Mouse (Mus musculus) v-Abl transformed pro-B cells (cell line): ENCODE results near the gene Hmgb1.

ENCODE experiments used
- in situ Hi-C, 2 experiments: fragments of 400-800 bp; cut with MboI; formaldehyde crosslinking; loops; one replicate each; pipeline ENCODE4 v1.15.1; 2025; ENCODE audit not compliant: unreplicated experiment in 2 of 2

The Hmgb1 gene

DNA sequence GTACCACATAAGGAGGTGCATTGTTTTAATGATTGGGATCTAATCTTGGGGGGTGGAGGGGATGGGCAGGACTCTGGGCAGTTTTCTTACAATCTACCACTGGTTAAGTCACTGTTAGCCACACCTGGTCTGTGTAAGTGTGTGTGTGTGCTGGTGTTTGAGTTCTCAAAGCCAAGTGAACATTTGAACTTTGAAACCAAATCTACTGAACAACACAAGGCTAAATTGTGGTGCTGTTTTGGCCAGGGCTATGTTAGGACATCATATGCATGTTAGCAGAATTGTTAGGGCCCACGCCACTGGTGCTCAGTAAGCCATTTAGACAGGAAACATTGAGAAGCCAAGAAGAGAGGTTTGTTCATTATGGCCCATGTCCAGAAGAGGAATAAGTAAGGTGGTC, 14.5 kb upstream of the Hmgb1 start:
- in situ Hi-C loops: loop anchor here in 1 of 2 experiments (25.0 kb wide), 1 partner anchor 386 kb away; no protein-coding TSS in a partner anchor

DNA sequence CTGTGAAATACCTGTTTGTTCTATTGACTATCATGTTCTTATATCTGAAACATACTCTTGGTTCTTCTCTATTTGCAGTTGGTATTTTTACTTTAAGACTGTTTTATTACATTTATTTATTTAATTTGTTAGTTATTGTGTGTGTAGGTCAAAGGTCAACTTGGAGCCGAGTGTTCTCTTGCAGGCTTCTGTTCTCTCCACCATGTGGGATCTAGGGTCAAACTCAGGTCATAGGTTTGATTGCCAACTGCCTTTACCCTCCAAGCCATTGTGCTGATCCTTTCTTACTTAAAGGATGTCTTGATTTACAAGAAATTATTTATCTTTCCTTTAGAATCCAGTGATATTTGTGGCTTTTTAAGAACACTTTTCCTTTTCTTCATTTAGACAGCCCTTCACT, 12.3 kb upstream of the Hmgb1 start:
- in situ Hi-C loops: loop anchor here in 1 of 2 experiments (25.0 kb wide), 1 partner anchor 384 kb away; no protein-coding TSS in a partner anchor

DNA sequence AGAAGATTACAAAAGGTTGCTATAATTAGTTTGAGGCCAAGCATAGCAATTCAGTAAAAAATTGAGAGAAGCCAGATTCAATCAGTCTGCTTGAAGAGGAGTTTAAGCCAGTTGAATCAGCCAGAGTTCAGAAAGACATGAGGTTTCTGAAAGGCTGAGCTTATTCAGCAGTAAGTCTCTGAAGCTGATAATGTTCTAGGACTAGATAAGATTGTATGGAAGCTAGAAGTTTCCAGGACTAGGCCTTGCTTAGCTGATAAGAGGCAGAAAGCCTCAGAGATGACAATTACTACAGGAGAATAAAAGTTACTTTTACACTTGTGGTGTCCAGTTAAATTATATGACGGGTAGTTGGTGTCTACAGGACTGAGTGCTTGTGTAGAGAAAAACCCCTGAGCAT, 5.9 kb upstream of the Hmgb1 start:
- in situ Hi-C loops: loop anchor here in 1 of 2 experiments (25.0 kb wide), 1 partner anchor 378 kb away; no protein-coding TSS in a partner anchor

DNA sequence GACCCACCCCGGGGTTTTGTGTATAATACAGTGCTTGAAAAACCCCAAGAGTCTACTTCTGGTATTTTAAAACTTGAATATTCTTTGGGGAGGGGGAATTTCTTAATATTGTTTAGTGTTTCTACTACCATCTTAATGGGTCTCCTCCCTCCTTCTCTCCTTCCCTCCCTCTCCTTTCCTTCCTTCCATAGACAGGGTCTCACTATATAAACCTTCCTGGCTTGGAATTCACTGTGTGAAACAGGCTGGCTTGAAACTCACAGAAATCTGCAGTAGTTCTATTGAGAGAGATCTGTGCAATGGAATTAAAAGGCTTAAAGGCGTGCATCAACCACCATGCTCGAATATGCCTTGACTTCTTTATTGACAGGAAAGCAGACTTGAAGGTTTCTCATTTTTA, 1.5 kb upstream of the Hmgb1 start:
- in situ Hi-C loops: loop anchor here in 1 of 2 experiments (25.0 kb wide), 1 partner anchor 374 kb away; no protein-coding TSS in a partner anchor

DNA sequence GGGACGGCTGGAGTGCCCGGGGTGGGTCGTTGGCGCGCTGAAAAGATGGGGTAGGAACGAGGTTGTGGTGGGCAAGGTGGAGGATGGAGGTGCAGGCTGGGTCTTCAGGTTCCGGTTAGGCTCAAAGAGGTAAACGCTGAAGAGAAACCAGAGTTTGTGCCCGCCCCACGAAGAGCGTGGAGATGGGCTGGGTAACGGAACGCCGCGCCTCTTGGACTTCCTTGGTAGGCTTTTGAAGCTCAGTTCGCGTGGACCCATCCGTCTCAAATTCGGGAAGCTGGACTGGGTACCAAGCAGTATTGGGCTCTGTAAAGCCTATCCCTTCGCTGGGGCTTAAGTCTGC, 526 bp upstream of the Hmgb1 start:
- in situ Hi-C loops: loop anchor here (5.0 to 25.0 kb wide), 6 partner anchors 68 to 378 kb away; no protein-coding TSS in a partner anchor

DNA sequence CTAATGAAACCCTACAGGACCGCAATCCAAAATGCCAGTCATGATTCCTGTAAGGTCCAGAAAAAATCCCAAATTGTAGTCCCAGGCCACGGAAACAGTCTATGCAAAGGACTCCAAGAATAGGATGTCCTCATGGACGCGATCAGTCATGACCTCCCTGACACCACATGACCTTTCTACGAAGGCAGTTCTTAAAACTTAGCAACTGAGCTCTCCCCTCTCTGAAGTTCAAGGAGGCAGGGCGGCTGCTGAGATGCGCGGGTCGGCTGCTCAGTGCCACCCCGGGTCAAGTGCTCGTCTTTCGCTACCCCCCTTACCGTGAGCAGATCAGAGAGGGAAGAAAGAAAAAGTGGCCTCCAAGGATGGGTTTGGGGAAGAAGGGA, 577 bp downstream of the Hmgb1 start:
- in situ Hi-C loops: loop anchor here (5.0 to 25.0 kb wide), 6 partner anchors 66 to 376 kb away; no protein-coding TSS in a partner anchor

DNA sequence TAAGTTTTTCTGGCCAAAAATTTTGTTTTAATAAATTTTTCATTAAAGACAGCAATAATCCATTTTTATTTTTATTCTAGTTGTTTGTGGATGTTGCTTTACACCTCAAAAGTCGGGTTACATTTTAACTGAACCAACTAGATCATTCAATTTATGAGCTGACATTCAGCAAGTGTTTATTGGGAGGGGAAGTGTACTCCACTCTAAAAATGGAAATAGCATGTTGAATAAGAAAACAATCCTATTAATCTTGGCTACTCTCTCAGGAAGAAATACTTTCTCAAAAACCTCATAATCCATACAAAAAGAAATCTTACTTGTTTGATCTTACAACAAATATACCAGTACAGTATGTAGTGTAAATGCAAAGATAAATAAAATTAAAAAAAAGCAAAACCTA, 1.2 kb downstream of the Hmgb1 start:
- in situ Hi-C loops: loop anchor here (5.0 to 25.0 kb wide), 6 partner anchors 66 to 376 kb away; no protein-coding TSS in a partner anchor

DNA sequence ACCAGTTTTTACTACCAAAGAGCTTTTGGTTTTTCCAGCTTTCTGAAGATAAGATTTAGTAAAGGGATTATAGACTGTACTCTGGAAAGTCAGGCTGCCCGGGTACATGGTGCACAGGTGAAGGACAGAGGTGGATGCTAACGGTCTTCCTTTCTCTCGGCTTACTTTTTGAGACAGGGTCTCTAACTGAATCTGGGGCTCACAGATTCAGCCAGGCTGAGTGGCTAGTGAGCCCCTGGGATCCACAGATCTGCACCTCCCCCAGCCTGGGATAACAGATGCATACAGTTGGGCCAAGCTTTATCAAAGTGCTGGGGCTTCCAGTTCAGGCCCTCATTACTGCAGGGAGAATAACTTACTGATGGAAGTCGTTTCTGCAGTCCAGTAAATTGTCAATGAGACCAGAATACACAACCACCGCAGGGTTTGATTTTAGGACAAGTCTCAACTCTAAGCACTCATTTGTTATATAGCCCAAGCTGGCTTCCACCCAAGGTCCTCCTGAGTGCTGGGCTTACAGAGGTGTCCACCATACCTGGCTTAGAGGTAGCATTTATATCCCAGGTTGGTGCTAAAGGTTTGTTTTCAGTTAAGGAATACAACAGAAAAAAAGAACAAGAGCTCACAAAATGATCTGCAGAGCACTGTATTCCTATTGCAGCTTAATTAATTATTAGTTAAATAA, 2.0 kb downstream of the Hmgb1 start:
- in situ Hi-C loops: loop anchor here (5.0 to 25.0 kb wide), 6 partner anchors 65 to 375 kb away; no protein-coding TSS in a partner anchor

DNA sequence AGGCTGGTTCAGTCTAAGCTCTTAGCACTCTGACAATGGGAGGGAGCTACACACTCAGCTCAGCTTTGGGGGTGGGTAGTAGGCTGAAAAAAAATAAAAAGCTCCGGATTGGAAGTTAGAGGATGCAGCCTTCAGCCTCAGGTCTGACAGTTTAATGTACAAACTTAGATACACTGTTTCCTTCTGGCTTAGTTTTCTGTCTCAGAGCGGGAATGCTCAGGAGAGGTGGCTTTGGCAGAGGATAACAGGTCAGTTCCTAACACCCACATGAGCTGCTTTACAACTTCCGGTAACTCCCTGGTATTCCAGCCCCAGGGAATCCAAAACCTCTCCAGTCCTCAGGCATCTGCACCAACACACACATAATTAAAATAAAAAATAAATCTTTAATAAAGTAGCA, 4.5 kb downstream of the Hmgb1 start:
- in situ Hi-C loops: loop anchor here (5.0 to 25.0 kb wide), 6 partner anchors 63 to 373 kb away; no protein-coding TSS in a partner anchor

DNA sequence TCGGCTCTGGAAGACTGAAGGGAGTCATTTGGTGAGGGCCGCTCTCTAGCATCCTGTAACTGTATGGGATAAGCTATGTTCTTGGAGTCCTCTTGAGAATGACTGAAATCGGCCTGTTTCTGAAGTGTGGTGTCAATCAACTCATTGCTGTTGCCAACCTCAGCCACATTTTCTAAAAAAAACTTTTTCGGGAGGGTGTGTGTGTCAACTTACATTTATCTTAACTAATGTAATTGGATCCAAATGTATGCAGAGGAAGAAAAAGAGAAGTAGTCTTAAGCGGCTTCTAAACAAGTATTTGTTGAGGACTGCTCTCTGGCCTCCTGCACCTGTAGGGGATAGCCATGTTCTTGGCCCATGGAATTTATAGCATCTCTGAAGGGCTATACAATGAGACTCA, 6.2 kb downstream of the Hmgb1 start:
- in situ Hi-C loops: loop anchor here in 1 of 2 experiments (25.0 kb wide), 1 partner anchor 366 kb away; no protein-coding TSS in a partner anchor

DNA sequence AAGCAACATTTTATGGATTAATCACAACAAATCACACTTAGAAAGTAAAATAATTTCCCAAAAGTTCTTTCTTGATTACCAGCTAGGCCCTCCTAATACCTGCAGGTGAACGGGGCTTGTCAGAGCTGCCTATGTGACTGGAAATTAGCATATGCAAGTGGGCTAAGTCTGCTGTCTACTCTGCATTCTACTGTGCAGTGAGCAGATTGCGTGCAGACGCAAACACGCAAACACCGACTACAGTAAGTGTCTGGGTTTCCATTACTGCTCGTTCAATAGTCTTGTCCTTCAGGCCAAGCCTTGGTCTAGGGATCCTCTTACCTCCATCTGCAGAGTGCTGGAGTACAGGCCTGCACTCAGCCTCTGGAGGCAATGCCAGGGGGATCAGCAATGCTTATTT, 8.6 kb downstream of the Hmgb1 start:
- in situ Hi-C loops: loop anchor here in 1 of 2 experiments (25.0 kb wide), 1 partner anchor 363 kb away; no protein-coding TSS in a partner anchor

DNA sequence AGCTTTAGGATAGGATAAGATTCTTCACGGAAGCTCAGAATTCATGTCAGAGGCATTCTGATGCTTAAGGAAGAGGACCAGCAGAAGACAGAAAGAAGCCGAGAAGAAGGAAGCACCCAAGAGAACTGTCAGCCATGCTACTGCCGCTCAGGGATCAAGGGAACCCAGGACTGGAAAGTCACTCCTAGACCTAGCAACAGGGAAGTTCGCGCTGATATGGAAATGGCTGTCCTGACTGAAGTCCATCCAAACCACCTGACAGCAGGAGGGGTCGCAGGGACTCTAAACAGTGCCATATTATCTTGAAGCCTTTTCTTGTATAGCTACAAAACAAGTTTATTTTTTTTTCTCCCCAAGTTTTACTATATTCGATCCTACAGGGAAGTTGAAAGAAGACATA, 9.8 kb downstream of the Hmgb1 start:
- in situ Hi-C loops: no loop called here

DNA sequence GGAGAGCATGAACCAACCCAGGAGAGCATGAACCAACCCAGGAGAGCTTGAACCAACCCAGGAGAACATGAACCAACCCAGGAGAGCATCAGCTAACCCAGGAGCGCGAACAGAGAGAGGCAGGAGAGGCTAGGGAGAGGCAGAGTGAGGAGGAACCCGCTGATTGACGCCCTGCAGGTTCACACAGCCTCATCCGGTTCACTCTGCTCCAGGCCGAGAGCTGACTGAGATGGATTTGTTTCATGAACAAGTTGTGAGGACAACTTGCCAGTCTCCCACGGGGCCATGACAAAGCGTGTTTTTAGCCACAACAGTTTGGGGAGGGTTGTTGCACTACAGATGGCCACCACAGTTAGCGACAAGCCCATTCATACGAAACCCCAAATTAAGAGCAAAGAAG, 12.0 kb downstream of the Hmgb1 start:
- in situ Hi-C loops: no loop called here

DNA sequence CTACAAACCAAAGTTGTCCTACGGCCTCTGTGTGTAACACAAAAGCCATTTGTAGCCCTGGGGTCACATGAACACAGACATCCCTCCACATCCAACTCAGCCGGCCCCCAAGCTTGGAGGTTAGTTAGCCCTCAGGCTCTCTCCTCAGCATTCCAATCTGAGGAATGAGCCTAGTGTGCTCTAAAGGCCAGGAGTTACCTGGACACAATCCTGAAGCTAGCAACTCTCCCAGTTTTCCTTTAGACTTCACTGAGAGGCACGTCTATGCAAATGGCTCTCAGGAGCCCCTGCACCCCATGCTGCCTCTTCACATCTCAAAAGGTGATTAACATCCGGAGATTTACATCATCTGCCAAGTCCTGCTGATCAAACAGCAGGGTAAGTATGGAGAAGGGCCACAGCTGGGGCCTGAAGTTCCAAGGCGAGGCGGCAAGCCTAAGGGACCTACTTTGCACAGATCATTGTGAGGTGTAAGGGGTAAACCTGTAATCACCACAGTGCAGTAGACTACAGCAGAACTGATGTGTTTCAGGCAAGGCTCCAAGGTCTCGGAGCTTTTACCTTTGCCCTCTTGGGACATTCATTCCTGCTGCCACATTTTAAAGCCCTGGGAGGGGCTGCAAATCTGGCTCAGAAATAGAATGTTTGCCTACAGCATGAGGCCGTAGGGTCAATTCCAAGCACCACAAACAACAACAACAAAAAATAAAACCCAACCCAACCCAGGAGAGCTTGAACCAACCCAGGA, 13.3 kb downstream of the Hmgb1 start:
- in situ Hi-C loops: no loop called here

DNA sequence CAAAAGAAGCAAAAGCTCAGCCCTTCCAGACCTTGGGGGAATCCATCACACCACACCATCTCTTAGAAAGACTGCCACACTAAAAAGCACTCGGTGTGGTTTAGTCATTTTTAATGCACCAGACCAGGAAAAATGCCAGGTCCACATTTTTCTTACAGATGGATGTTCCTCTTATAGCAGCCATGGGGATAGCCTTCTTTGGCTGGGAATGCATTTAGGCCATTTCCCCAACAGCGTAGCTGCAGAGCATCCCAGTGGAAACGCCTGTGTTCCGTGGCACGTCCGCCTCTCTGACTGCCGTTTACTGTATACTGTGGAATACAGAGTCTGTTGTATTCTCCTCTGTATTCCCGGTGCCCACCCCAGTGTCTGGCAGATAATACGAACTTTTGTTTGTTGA, 15.5 kb downstream of the Hmgb1 start:
- in situ Hi-C loops: no loop called here

DNA sequence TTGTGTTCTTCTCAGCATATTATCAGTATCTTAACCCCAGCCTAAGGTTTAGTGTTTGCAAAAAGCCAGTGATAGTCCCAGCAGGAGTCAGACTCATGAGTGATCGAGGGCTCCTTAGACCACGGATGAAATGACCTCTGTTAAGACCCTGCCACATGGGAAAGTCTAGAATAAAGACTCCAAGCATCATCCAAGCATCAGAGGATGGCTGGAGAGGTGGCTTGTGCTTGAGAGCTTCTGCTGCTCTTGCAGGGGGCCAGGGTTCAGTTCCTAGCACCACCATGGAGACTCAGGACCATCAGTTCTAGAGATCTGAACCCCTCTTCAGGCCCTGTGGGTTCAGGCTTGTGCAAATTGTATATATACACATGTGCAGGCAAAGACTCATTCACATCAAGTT, 16.2 kb downstream of the Hmgb1 start:
- in situ Hi-C loops: no loop called here

DNA sequence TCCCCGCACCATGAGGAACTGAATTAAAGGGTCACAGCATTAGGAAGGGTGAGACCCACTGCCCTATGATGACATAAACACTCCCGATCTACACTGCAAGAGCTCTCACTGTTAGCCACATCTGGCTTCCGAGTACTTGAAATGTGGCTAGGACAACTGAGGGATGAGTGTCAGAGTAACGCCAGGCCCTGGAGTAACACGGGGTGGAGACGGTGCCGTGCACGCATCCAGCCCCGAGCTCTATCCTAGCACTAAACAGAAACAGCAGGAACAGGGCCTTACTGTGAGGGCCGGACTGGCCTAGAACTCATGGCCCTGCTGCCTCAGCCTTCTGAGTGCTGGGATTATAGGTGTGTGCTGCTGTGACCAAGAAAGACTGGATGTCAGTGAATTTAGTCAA, 18.3 kb downstream of the Hmgb1 start:
- in situ Hi-C loops: no loop called here

DNA sequence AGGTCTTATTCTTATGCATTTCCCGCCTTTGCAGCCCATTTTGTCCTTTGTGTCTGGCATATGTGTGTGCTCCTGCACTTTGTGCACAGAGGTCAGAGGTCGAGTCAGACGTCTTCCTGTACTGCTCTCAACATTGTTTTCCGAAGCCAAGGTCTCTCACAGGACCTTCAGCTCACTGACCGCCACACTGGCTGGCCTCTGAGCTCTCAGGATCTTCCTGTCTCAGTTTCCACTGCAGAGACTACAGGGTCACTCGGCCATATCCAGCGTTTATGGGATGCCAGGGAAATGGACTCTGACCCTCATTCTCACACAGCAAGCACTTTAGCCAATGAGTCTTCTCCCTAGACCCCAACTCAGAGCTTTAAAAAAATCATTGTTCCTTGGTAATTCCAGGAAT, 19.4 kb downstream of the Hmgb1 start:
- in situ Hi-C loops: no loop called here

DNA sequence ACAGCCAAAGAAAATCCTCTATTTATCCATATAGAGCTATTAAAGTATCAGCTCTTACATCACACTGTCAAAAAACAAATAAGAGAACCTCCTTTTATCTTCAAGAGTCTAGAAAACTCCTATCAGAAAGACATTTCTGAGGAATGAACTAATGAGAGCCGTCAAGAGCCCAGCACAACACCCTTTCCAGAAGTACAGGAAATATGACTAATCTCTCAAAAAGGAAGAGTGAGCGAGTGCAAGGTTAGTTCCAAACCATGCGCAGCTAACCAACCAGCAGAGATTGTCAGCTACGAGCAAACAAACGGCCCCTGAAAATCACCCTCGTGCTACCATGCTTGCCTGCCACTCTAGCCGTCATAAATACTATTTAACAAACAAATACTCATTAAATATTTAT, 21.4 kb downstream of the Hmgb1 start:
- in situ Hi-C loops: no loop called here

DNA sequence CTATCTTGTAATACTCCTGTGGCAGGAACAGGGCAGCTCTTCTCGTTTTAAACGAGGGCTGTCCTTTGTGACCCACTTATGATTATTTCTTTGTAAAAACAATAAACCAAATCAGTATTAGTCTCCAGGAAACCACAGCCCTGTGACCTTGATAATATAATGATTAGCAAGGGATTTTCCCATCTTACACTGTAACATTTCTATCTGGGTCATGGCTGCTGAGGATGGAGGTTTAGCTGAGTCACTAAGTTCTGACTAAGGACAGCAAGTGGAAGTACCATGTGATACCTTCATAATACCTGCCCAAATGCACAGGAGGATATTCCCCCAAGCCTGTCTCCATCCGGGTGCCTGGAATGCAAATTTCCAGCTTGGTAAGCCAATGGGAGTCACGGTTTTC, 23.8 kb downstream of the Hmgb1 start:
- in situ Hi-C loops: no loop called here

DNA sequence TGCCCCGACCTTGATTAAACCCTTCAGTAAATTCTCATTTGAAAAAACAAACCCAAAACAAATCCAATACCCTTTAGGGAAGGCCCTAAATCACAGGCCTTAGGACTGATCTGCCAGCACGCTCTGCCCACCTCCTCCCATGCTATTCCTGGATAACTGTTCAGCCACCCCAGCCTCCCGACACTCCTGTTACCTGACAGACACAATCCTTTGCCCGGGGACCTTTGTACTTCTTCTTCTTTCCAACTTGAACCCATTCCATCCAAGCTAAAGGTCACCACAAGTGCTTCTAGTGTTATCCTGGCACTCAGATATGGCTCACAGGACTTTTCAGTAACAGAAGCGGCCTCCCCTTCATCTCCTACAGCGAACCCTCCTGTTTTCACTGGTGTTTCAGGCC, 25.3 kb downstream of the Hmgb1 start:
- in situ Hi-C loops: no loop called here
